Mouse (Mus musculus) retina, postnatal 7 days (tissue): ENCODE results near the gene Klk4.

Experiments used
- DNase-seq: peaks from one replicate; pipeline ENCODE4 v3.0.0-alpha.2; 2012; ENCODE audit warnings: low read depth, low spot score

The Klk4 gene

GRCm38 (mm10) chr7:43919559-43920451 is 38.8 kb downstream of the Klk4 start:
- DNase-seq: peak; percentile 50

- DNase-seq: no peak
Observed at GRCm38 (mm10) chr7:43920582-43920981, 39.6 kb downstream of the Klk4 start.

DNA sequence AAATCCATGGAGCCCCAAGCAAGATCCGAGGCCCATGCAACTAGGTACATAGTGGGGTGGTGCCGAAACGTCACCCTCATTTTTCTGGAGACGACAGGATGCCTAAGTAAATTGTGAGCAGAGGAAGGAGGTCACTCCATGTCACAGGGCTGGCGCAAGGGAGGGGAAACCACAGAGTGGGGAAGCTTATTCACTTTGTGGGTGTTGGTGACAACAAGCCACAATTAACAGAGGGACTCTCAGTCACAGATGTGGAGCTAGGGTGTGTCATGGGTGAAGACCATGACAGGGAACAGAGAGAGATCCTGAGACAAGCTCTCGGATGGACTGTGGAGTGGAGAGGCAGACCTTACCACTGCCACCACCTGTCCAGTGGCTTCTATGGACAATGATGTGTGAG is 40.1 kb downstream of the Klk4 start:
- no peak for DNase-seq

DNA sequence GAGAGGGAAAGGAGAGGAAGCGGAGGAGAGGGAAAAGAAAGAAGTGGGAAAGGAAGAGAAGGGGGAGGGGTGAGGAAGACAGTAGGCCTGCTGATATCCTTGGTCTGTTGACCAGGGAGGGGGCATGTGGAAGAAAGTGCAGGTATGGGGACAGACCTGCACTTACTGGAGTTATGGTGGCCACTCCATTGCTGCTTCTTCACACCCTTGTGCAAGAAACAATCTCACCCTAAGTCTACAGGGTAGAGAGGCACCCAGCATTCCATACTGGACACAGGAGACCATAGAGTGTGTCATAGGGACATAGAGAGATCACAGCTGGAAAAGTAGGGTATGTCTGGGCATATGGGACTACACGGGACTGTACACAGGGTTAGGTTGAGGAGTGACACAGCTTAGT is 41.0 kb downstream of the Klk4 start:
- DNase-seq: no peak

GRCm38 (mm10) chr7:43925985-43926384 is 45.0 kb downstream of the Klk4 start:
- DNase-seq: no peak

DNA sequence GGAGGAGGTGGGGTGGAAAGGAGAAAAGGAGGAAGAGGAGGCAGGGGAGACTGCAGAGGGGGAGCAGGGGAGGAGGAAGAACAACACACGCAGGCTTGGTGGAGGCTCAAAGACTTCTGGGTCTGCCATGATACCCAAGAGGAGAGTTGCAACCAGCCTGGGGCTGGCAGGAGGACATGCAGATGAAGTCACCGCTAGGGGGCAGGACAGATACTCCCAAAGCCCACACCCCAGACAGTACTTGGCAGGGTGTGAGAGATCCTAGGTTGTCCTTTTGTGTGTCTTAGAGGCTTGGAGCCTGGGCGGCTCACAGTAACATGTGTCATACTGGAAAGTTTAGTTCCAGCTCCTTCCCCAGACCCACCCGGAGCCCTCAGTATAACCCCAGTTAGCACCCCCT is 47.6 kb downstream of the Klk4 start:
- no peak for DNase-seq

DNA sequence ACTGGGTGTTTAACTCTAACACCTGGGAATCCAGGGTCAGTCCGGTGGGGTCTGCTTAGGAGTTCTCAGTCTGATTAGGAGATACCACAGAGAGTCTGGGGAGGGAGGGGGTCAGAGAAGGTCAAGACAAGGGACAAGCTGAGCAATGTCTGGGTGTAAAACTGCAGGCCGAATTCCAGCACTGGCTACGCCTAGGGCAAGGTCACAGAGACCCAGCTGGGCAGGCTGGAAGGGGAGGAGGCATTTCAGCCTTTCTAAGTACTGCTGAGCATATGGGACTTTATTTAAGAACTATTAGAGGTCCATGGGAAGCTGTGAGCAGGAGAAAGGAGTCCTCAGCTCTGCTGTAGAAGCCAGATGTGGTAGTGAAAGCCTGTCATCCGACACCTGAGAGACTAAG is 51.4 kb downstream of the Klk4 start:
- no peak for DNase-seq

DNA sequence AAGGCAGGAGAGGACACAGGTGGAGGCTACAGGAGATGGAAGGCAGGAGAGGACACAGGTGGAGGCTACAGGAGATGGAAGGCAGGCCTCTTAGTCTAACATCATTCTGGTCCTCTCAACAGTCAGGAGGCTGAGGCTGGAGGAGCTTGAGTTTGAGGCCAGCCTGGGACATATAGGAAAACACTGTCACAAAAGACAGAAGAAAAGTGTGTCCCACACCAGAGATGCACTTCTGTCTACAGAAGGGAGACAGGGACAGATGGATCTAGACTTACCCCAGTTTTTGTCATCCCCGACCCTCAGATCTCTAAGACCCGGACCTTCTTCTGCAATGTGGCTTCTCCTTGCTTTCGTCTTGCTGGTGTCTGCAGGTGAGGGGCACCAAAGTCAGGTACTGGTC is 52.5 kb downstream of the Klk4 start, which contains the start of gene Klk15:
Gene Klk15 (plus strand): TSS at position 301 of the 400 bp plus-strand sequence.
- no peak for DNase-seq

GRCm38 (mm10) chr7:43934747-43935146 is 53.8 kb downstream of the Klk4 start:
- DNase-seq: no peak
